28 mouse cellular contexts compared by ENCODE assay signal in the genomic region with DNA sequence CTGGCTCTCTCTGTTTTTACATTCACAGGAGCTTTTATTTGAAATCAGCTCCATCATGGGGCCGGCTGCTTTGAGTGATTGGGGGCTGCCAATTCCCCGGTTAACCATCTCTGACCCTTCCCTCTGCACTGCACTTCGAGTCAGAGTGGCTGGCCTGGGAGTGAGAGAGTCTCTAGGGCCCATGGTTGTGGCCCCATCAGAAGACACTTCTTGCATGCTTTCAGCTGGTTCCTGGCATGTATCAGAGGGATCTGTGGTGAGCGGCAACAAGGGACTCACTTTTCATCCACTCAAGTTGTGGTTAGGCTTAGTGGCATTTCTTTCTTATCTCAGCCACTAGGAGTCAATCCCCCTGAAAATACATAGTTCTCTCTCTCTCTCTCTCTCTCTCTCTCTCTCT.
DNase-seq lines count a peak whose midpoint lies in the region; ATAC-seq and TF ChIP-seq lines count a peak whose summit lies in the region.
"Had no signal": no experiment of that assay in that cellular context is flagged by ENCODE, and none has a peak within 500 bp of the region (broad histone marks: within the 10 kb centered on the region; RNA-seq: fewer than 3 reads in every experiment).

No protein-coding gene starts in this region.

- H3K9me3 ChIP-seq in midbrain, embryonic 12.5 days, result no peaks in the 10 kb centered on the region
- no peaks in the 10 kb centered on the region for H3K9me3 ChIP-seq in midbrain, postnatal 0 days (ENCODE audit: low read length)
- H3K9me3 ChIP-seq: embryonic facial prominence, embryonic 13.5 days; heart, embryonic 12.5 days; intestine, embryonic 15.5 days; limb, embryonic 13.5 days; lung, embryonic 15.5 days; neural tube, embryonic 12.5 days had no signal

- no peaks in the 10 kb centered on the region for H3K36me3 ChIP-seq in midbrain, embryonic 12.5 days
- H3K36me3 ChIP-seq in midbrain, postnatal 0 days (ENCODE audit: insufficient read depth, low read length), result no peaks in the 10 kb centered on the region
- H3K36me3 ChIP-seq: embryonic facial prominence, embryonic 13.5 days; heart, embryonic 12.5 days; intestine, embryonic 15.5 days; limb, embryonic 13.5 days; lung, embryonic 15.5 days; neural tube, embryonic 12.5 days had no signal

- peak overlapping the region; percentile 13 for H3K4me2 ChIP-seq in midbrain, embryonic 12.5 days (replicated peaks)
- no peak overlapping the region for H3K4me2 ChIP-seq in midbrain, postnatal 0 days (ENCODE audit: low read depth, low read length, poor library complexity, severe bottlenecking)
- H3K4me2 ChIP-seq: embryonic facial prominence, embryonic 13.5 days; heart, embryonic 12.5 days; intestine, embryonic 15.5 days; limb, embryonic 13.5 days; liver, embryonic 11.5 days; lung, embryonic 15.5 days; neural tube, embryonic 12.5 days had no signal

- H3K4me3 ChIP-seq in midbrain, embryonic 12.5 days, result no peak overlapping the region
- no peak overlapping the region for H3K4me3 ChIP-seq in midbrain, postnatal 0 days (ENCODE audit: low read depth, low read length)
- H3K4me3 ChIP-seq: embryonic facial prominence, embryonic 13.5 days; heart, embryonic 12.5 days; intestine, embryonic 15.5 days; limb, embryonic 13.5 days; lung, embryonic 15.5 days; neural tube, embryonic 12.5 days had no signal

- intact Hi-C loops in heart, postnatal 36 days (cut with DNase I), result loop anchor here (5.0 to 10.0 kb wide), 2 partner anchors 115 to 987 kb away; no protein-coding TSS in a partner anchor

- H3K9ac ChIP-seq in midbrain, embryonic 12.5 days (replicated peaks), result no peak overlapping the region
- H3K9ac ChIP-seq in midbrain, postnatal 0 days (replicated peaks; ENCODE audit: low read length, poor library complexity, severe bottlenecking), result no peak overlapping the region
- H3K9ac ChIP-seq: embryonic facial prominence, embryonic 13.5 days; heart, embryonic 12.5 days; intestine, embryonic 15.5 days; limb, embryonic 13.5 days; lung, embryonic 15.5 days; neural tube, embryonic 12.5 days had no signal

- 10% methylated on average over 4 of the region's 4 CpGs for WGBS in midbrain, embryonic 12.5 days
- 28% methylated on average over 4 of the region's 4 CpGs for WGBS in midbrain, postnatal 0 days

- peak overlapping the region; percentile 52 for H3K27ac ChIP-seq in midbrain, embryonic 12.5 days (replicated peaks)
- no peak overlapping the region for H3K27ac ChIP-seq in midbrain, postnatal 0 days (ENCODE audit: low read depth, low read length)
- H3K27ac ChIP-seq: embryonic facial prominence, embryonic 13.5 days; intestine, embryonic 15.5 days; kidney, postnatal 0 days; limb, embryonic 13.5 days; lung, embryonic 15.5 days; neural tube, embryonic 12.5 days had no signal

- TF ChIP-seq CTCF in midbrain, postnatal 0 days (IDR thresholded peaks at IDR 0.05), result no peak

- peak; percentile 74 for DNase-seq in heart, adult 11 months
- no peak for DNase-seq in heart, postnatal 36 days
- no peak for DNase-seq in midbrain, postnatal 0 days (ENCODE audit: low spot score)
- DNase-seq in 416B (ENCODE audit: low read depth), result peak; percentile 60
- DNase-seq in gastrocnemius, postnatal 4 days (ENCODE audit: low spot score in 2 of 2), result no peak
- no peak for DNase-seq in cerebellum, adult 9-10 months
- DNase-seq: adrenal gland, adult 2 months; adrenal gland, postnatal 36 days; cerebellum, adult 18-20 months; cerebellum, postnatal 25 days; kidney, adult 2 months; kidney, postnatal 4 days; right cerebral cortex, postnatal 25 days; thymus, postnatal 14 days had no signal

- peak; percentile 57 for ATAC-seq in midbrain, embryonic 12.5 days (ENCODE audit: low FRiP score, low read depth)
- ATAC-seq in midbrain, postnatal 0 days (ENCODE audit: low FRiP score), result no peak
- peak; percentile 90 for ATAC-seq in common myeloid progenitor, adult 5-6 weeks (replicated peaks; ENCODE audit: low read depth, poor library complexity, severe bottlenecking)
- ATAC-seq: activated CD4-positive, CD25-positive, alpha-beta regulatory T cell, adult 4 months; forebrain, embryonic 14.5 days; hindbrain, embryonic 16.5 days; intestine, embryonic 15.5 days had no signal

- peaks cover 22% of the 10 kb centered on the region for H3K27me3 ChIP-seq in midbrain, embryonic 12.5 days
- H3K27me3 ChIP-seq in midbrain, postnatal 0 days (ENCODE audit: insufficient read depth, low read length), result no peaks in the 10 kb centered on the region
- H3K27me3 ChIP-seq: CH12.LX; heart, embryonic 12.5 days; intestine, embryonic 15.5 days; lung, embryonic 15.5 days had no signal

- peaks cover 37% of the 10 kb centered on the region for H3K4me1 ChIP-seq in midbrain, embryonic 12.5 days
- H3K4me1 ChIP-seq in midbrain, postnatal 0 days (ENCODE audit: insufficient read depth, low read length), result no peaks in the 10 kb centered on the region
- H3K4me1 ChIP-seq: intestine, embryonic 15.5 days had no signal

Comparison
In these comparisons a context has a peak if more than half of its experiments do, and no peak if none do; other contexts are left out.
1. DNase-seq: peak in heart, adult 11 months (single experiment) and 416B (single experiment); none in heart, postnatal 36 days (0 of 2), midbrain, postnatal 0 days (single experiment), gastrocnemius, postnatal 4 days (0 of 2) and cerebellum, adult 9-10 months (single experiment).